Mouse (Mus musculus): ENCODE measurements around the gene Pappa2. TPM values are rescaled to one million over a fixed set of nuclear protein-coding genes. Genes with fewer than 3 reads are reported as not detected.

Gene Pappa2
- polyA plus RNA-seq (2012; fragmentation: generic; extraction: Trizol) = under 1 TPM; under 0.01 to 0.60 TPM

GRCm38 (mm10) chr1:158980390-158980789, at the start of gene Pappa2:
Gene Pappa2, minus strand, starts transcription at chr1:158980490.

